Mouse (Mus musculus) brain, embryonic 14.5 days (tissue): ENCODE data around the gene Ung.

Experiments
- CTCF ChIP-seq: fragments of 200-500 bp; IDR thresholded peaks from 2 replicates; pipeline ENCODE4 v1.5.1; 2012; ENCODE audit warnings: inconsistent platforms, mild to moderate bottlenecking, moderate library complexity, borderline replicate concordance; ENCODE audit not compliant: insufficient read depth, insufficient read length; ENCODE audit errors: extremely low read depth
- POLR2A ChIP-seq: fragments of 200-500 bp; IDR thresholded peaks from 2 replicates; pipeline ENCODE4 v1.6.1; 2012; ENCODE audit warnings: mild to moderate bottlenecking, inconsistent platforms, borderline replicate concordance; ENCODE audit not compliant: poor library complexity, insufficient read depth, insufficient read length, severe bottlenecking; ENCODE audit errors: extremely low read depth

GRCm38 (mm10) chr5:114152359-114153092 is 22.3 kb downstream of the Ung start:
- TF ChIP-seq CTCF (no peak), POLR2A (no peak)
